Mouse (Mus musculus) intestine, embryonic 14.5 days (tissue): ENCODE results near the gene Ankrd52. TPM values are rescaled to one million over a fixed set of nuclear protein-coding genes. Genes with fewer than 3 reads are reported as not detected.
A peak's percentile ranks its signal among the peaks of the same experiment; 100 is the strongest.

ENCODE experiments used
- ATAC-seq: fragments of 200-750 bp; cut with Nextera tagmentation; replicated peaks from 2 replicates; pipeline ENCODE4 v1.8.0; 2017; ENCODE audit warnings: low read depth, moderate number of reproducible peaks, moderate TSS enrichment, moderate library complexity; ENCODE audit not compliant: low FRiP score, low TSS enrichment
- DNase-seq: peaks from one replicate; pipeline ENCODE4 v3.0.0-alpha.2; 2018; ENCODE audit warnings: low spot score
- H3K27ac ChIP-seq: fragments of 300-500 bp; sonication (generic); 2 replicates; pipeline ENCODE4 v1.5.1; 2014; ENCODE audit warnings: low read depth, mild to moderate bottlenecking, control low read depth
- H3K27me3 ChIP-seq: fragments of 300-500 bp; sonication (generic); replicated peaks from 2 replicates; pipeline ENCODE4 v1.6.1; 2014; ENCODE audit warnings: low read length, control low read depth; ENCODE audit not compliant: control insufficient read depth, insufficient read depth
- H3K36me3 ChIP-seq: fragments of 300-500 bp; sonication (generic); 2 replicates; pipeline ENCODE4 v1.6.1; 2014; ENCODE audit warnings: low read length, control low read depth; ENCODE audit not compliant: control insufficient read depth, insufficient read depth
- H3K4me1 ChIP-seq: fragments of 300-500 bp; sonication (generic); replicated peaks from 2 replicates; pipeline ENCODE4 v1.6.1; 2014; ENCODE audit warnings: low read length, control low read depth, mixed read lengths; ENCODE audit not compliant: control insufficient read depth, insufficient read depth
- H3K4me2 ChIP-seq: fragments of 300-500 bp; sonication (generic); 2 replicates; pipeline ENCODE4 v1.6.1; 2014; ENCODE audit warnings: low read length
- H3K4me3 ChIP-seq: fragments of 300-500 bp; sonication (generic); 2 replicates; pipeline ENCODE4 v1.5.1; 2014; ENCODE audit warnings: low read depth, low read length, control low read depth, mixed read lengths
- H3K9ac ChIP-seq: fragments of 300-500 bp; sonication (generic); 2 replicates; pipeline ENCODE4 v1.6.1; 2014; ENCODE audit warnings: mild to moderate bottlenecking, low read length
- H3K9me3 ChIP-seq: fragments of 300-500 bp; sonication (generic); 2 replicates; pipeline ENCODE4 v1.6.1; 2016; ENCODE audit warnings: low read length, control low read depth; ENCODE audit not compliant: control insufficient read depth
- WGBS: fragments of 180-500 bp; shearing (Covaris S2); extraction: QIAGEN DNeasy Blood & Tissue Kit; methylation state at CpG from one replicate; pipeline ENCODE4 v1.1.7; 2014; 5-methylcytosine and 5-hydroxymethylcytosine counted together
- polyA plus RNA-seq: library from polyadenylated mRNA; unstranded; fragments of >200 nt; fragmentation: Nextera tagmentation; extraction: Ambion mirVana; gene quantifications from 2 replicates; pipeline ENCODE4 v1.2.1, GENCODE M21; 2014

Ankrd52 gene
- polyA plus RNA-seq, 1 experiment from 2014 or later = 12.1 TPM

- no peak overlapping the region for H3K9ac ChIP-seq
- DNase-seq = no peak
- H3K4me2 ChIP-seq = no peak overlapping the region
- no peak overlapping the region for H3K27ac ChIP-seq
- no peak for ATAC-seq
- H3K36me3 ChIP-seq = peaks cover 78% of the 10 kb centered on the region
- H3K9me3 ChIP-seq = no peaks in the 10 kb centered on the region
- H3K4me3 ChIP-seq = no peak overlapping the region
- 89% methylated on average over 17 of the region's 17 CpGs for WGBS
- no peaks in the 10 kb centered on the region for H3K4me1 ChIP-seq
- no peaks in the 10 kb centered on the region for H3K27me3 ChIP-seq
Measured at GRCm38 (mm10) chr10:128435186-128435823, 58.4 kb downstream of the Ankrd52 start.

- Histone ChIP-seq H3K4me2 (no peak overlapping the region), H3K4me1 (no peaks in the 10 kb centered on the region), H3K9me3 (no peaks in the 10 kb centered on the region), H3K27me3 (no peaks in the 10 kb centered on the region), H3K9ac (no peak overlapping the region), H3K4me3 (no peak overlapping the region), H3K27ac (no peak overlapping the region), H3K36me3 (peaks cover 77% of the 10 kb centered on the region)
- whole genome bisulfite sequencing = 89% methylated on average over 5 of the region's 5 CpGs
- ATAC-seq = no peak
- DNase-seq = no peak
Measured at GRCm38 (mm10) chr10:128435873-128436272, 59.0 kb downstream of the Ankrd52 start.

GRCm38 (mm10) chr10:128436376-128436775 lies 59.5 kb downstream of the Ankrd52 start:
- no peaks in the 10 kb centered on the region for H3K27me3 ChIP-seq
- H3K9ac ChIP-seq = no peak overlapping the region
- H3K4me2 ChIP-seq = no peak overlapping the region
- no peaks in the 10 kb centered on the region for H3K9me3 ChIP-seq
- 91% methylated on average over 8 of the region's 8 CpGs for WGBS
- peaks cover 77% of the 10 kb centered on the region for H3K36me3 ChIP-seq
- ATAC-seq = no peak
- H3K27ac ChIP-seq = no peak overlapping the region
- no peaks in the 10 kb centered on the region for H3K4me1 ChIP-seq
- no peak for DNase-seq
- H3K4me3 ChIP-seq = no peak overlapping the region

GRCm38 (mm10) chr10:128438675-128439279 lies 61.9 kb downstream of the Ankrd52 start:
- DNase-seq (no peak), ATAC-seq (no peak)
- Histone ChIP-seq H3K27me3 (no peaks in the 10 kb centered on the region), H3K4me1 (no peaks in the 10 kb centered on the region), H3K36me3 (peaks cover 75% of the 10 kb centered on the region), H3K9me3 (no peaks in the 10 kb centered on the region), H3K27ac (no peak overlapping the region), H3K4me3 (no peak overlapping the region), H3K4me2 (no peak overlapping the region), H3K9ac (no peak overlapping the region)
- WGBS = 64% methylated on average over 10 of the region's 10 CpGs

GRCm38 (mm10) chr10:128440407-128440806 lies 63.5 kb downstream of the Ankrd52 start:
- no peak overlapping the region for H3K4me2 ChIP-seq
- DNase-seq (peak; percentile 55), ATAC-seq (no peak)
- H3K9me3 ChIP-seq = no peaks in the 10 kb centered on the region
- H3K4me3 ChIP-seq = no peak overlapping the region
- H3K9ac ChIP-seq = no peak overlapping the region
- peaks cover 62% of the 10 kb centered on the region for H3K36me3 ChIP-seq
- H3K4me1 ChIP-seq = no peaks in the 10 kb centered on the region
- no peaks in the 10 kb centered on the region for H3K27me3 ChIP-seq
- WGBS = 46% methylated on average over 10 of the region's 10 CpGs
- H3K27ac ChIP-seq = no peak overlapping the region

GRCm38 (mm10) chr10:128441324-128442119 lies 64.6 kb downstream of the Ankrd52 start:
- WGBS = 90% methylated on average over 10 of the region's 10 CpGs
- no peak for ATAC-seq

GRCm38 (mm10) chr10:128442718-128443117 lies 65.8 kb downstream of the Ankrd52 start:
- H3K27ac ChIP-seq = no peak overlapping the region

More at GRCm38 (mm10) chr10:128441324-128442119, 64.6 kb downstream of the Ankrd52 start:
- no peaks in the 10 kb centered on the region for H3K9me3 ChIP-seq
- H3K4me2 ChIP-seq = no peak overlapping the region
- H3K27me3 ChIP-seq = no peaks in the 10 kb centered on the region
- no peak overlapping the region for H3K9ac ChIP-seq
- H3K4me3 ChIP-seq = no peak overlapping the region
- H3K4me1 ChIP-seq = no peaks in the 10 kb centered on the region
- H3K36me3 ChIP-seq = peaks cover 51% of the 10 kb centered on the region
- no peak overlapping the region for H3K27ac ChIP-seq
- DNase-seq = no peak

GRCm38 (mm10) chr10:128444354-128444753 lies 67.4 kb downstream of the Ankrd52 start:
- no peaks in the 10 kb centered on the region for H3K27me3 ChIP-seq
- ATAC-seq (no peak), DNase-seq (no peak)
- 64% methylated on average over 6 of the region's 6 CpGs for WGBS
- no peak overlapping the region for H3K4me2 ChIP-seq
- H3K36me3 ChIP-seq = peaks cover 24% of the 10 kb centered on the region
- no peak overlapping the region for H3K9ac ChIP-seq
- no peak overlapping the region for H3K27ac ChIP-seq
- H3K4me1 ChIP-seq = no peaks in the 10 kb centered on the region
- H3K4me3 ChIP-seq = no peak overlapping the region
- H3K9me3 ChIP-seq = no peaks in the 10 kb centered on the region

More at GRCm38 (mm10) chr10:128442718-128443117, 65.8 kb downstream of the Ankrd52 start:
- H3K27me3 ChIP-seq = no peaks in the 10 kb centered on the region
- DNase-seq = no peak
- H3K9me3 ChIP-seq = no peaks in the 10 kb centered on the region
- H3K4me1 ChIP-seq = no peaks in the 10 kb centered on the region
- 96% methylated on average over 1 of the region's 1 CpGs for WGBS
- H3K4me3 ChIP-seq = no peak overlapping the region
- H3K4me2 ChIP-seq = no peak overlapping the region
- no peak for ATAC-seq
- H3K9ac ChIP-seq = no peak overlapping the region
- peaks cover 39% of the 10 kb centered on the region for H3K36me3 ChIP-seq
